Mouse (Mus musculus) bone marrow macrophage, adult 2 months (primary cell): Measurements from ENCODE around the gene Prune2.

Experiments used
- CTCF ChIP-seq: IDR thresholded peaks from 2 replicates; pipeline ENCODE4 v1.5.1; 2012; ENCODE audit warnings: low read depth, mild to moderate bottlenecking, low read length, moderate library complexity
- POLR2A ChIP-seq: IDR thresholded peaks from 2 replicates; pipeline ENCODE4 v1.6.1; 2012; ENCODE audit warnings: mild to moderate bottlenecking, low read depth, low read length, borderline replicate concordance

DNA sequence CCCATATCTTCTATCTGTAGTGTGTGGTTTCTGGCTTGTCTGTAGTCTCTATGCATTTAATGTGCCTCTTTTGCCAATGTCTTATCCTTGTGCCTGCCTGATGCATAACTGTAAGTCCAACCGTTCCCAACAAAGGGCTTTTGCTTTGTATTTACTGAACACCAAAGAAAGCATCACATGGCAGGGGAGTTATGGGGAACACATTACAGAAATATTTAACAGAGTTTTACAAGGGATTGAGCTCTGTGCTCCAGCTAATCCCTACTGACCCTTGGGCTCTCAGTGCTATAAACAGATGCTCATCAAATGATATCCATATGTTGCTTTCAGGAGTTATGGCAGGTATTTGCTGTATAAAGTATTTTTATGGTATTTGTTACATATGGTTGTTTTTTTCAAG is 116.3 kb downstream of the Prune2 start:
- TF ChIP-seq POLR2A (no peak), CTCF (no peak)
